Mouse (Mus musculus) telencephalon, adult 2 months (tissue): ENCODE results near the gene Exoc8.
A peak's percentile ranks its signal among the peaks of the same experiment; 100 is the strongest.

Source experiments
- DNase-seq: peaks from one replicate; pipeline ENCODE4 v3.0.0-alpha.2; 2011; ENCODE audit warnings: low read depth, low spot score

Gene Exoc8

DNA sequence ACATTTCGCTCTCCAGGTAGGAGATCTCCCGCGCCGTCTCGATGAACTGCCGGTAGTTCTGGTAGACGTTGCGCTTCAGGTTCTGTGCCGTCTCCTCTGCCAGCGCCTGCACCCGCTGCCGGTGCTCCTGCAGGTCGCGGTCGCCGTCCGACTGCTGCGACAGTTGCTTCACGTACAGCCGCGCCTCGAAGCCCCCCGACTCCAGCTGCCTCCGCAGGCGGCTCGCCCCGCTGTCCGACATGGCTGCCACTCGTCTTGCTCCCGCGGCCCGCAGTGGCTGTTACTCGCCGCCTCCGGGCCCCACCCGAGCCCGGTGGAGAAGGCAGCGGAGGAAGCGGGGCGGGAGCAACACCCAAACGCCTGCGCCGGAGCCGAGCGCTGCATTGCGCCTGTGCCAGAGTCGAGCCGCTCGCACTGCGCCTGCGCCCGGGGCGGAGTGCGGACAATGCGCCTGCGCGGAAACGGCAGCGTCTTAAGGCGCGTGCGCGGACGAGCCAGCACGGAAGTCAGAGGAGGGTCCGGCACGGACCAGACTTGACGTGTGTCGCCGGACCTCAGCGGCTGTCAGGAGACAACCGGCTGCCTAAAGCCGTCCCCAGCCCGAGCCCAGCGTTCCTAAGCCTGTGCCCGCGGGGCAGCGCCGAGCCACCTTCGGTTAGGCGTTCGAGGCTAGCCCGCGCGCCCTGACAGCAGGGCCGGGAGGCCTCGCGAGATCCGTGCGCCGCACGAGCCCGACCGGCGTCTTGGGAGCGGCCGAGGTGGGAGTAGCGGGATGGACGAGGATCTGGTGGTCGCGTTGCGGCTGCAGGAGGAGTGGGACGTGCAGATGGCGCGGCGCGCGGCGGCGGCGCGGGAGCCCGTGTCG is at the start of gene Exoc8, which contains the start of gene Sprtn:
TSS of gene Exoc8 (minus strand) at position 320 of the 865 bp plus-strand sequence.
TSS of gene Sprtn (plus strand) at position 501 of the 865 bp plus-strand sequence.
- peak; percentile 85 for DNase-seq

DNA sequence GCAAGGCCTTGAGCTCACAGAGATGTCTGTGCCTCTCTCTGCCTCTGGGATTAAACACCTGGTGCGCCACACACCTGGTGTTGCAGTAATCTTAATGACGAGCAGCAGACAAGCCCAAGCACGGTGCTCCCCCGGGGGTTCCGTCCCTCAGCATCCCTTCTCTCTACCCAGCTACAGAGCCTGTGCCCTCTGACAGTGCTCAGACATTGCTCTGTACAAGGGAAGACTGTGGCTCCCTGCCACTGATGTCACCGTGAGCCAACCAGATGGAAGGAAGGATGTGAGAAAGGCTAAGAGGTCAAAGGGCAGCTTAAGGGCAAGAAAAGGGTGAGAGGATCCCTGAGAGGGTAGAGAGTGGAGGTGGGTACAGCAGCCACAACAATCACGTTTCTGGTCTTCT is 46.9 kb upstream of the Exoc8 start:
- DNase-seq, result no peak

DNA sequence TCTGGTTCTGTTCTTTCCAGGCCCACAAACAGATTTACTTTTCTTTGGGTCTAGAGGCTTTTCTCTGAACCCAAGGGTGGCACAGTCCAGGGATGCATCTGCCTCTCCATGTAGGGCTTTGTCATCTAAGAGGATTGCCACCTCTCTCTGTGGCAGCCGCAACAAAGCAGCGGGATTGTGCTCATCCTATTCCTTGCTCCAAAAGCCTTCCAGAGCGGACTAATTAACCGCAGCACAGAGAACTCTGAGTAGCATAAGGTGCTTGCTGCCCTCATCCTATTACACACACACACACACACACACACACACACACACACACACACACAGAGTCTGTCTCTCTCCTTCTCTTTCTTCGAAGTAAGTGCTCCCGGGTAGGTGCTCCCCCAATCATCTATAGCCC is 46.3 kb upstream of the Exoc8 start:
- DNase-seq, result no peak

DNA sequence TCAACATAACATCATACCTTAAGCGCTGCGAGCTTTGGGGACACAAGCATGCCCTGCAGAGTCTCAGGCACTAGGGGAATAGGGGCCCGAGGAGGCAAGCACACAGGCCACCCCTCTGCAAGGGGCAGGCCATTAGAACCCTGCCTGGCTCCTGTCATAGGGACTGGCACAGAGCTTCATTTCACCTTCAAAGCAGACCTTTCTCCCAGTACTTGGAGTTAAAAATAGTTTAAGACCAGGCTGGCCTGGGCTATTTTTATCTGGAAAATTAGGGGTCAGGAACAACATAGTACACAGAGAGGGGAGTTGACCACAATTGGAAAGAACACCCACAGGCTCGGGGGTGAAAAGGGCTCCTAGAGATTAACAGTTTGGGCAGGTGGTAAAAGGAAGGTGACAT is 39.8 kb upstream of the Exoc8 start:
- no peak for DNase-seq

DNA sequence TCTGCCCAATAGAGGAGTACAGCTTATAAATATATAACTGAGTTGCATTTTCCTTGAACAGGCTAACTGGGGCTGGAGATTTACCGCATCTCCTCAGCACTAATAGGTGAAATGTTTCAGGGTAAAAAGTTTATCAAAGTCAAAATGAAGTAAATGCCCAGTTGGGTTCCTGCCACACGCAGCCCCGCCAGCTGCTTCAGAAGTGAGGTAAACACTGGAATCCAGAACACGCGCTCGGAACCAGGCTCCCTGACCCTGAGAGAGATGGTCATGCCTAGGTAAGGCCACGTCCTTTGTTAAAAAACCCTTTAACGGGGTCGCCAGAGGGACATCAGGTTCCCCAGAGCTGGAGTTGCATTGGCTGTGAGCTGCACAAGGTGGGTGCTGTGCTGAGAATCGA is 39.2 kb upstream of the Exoc8 start:
- no peak for DNase-seq

DNA sequence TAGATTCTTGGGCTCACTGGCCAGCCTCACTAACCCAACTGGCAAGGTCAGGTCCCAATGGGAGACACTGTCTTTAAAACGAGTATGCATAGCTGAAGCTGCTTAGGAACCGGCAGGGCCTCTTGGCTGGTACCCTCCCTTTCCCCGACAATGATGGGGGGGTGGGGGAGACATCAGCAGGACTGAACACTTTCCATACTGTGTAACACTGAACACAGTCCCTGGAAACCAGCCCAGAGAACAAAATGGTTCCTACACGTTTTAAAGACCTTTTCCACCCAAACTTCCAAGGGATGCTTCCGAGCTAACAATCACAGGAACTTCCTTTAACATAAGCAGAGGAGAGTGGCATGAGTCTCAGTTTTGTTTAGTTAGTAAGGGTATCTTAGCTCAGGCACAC is 37.6 kb upstream of the Exoc8 start:
- DNase-seq, result no peak

- DNase-seq, result no peak
These were observed 34.9 kb upstream of the Exoc8 start for GRCm38 (mm10) chr8:124932435-124932834.

GRCm38 (mm10) chr8:124930649-124931048 is 33.1 kb upstream of the Exoc8 start:
- no peak for DNase-seq

- peak; percentile 34 for DNase-seq
These were observed 32.6 kb upstream of the Exoc8 start for GRCm38 (mm10) chr8:124930086-124930485.

GRCm38 (mm10) chr8:124929006-124929405 is 31.5 kb upstream of the Exoc8 start:
- DNase-seq, result no peak

DNA sequence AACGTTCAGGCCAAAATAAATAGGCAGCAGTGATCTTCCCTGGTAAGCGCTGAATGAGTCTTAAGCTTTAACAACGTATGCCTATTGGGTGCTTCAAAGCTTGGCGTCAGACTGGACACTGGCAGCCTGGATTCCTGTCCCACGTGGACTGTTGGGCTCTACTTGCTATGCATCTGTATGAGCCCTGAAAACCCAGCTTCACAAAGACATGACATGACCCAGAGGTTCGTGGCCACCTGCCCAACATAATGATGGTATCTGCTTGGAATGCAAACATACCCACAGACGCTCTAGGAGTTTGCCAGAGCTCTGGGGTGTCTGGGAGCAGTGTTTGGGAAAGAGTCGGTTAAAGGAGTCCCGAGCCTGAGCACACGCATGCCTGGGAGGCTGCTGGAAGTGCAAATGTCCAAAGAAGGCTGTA is 28.9 kb upstream of the Exoc8 start:
- DNase-seq, result no peak

DNA sequence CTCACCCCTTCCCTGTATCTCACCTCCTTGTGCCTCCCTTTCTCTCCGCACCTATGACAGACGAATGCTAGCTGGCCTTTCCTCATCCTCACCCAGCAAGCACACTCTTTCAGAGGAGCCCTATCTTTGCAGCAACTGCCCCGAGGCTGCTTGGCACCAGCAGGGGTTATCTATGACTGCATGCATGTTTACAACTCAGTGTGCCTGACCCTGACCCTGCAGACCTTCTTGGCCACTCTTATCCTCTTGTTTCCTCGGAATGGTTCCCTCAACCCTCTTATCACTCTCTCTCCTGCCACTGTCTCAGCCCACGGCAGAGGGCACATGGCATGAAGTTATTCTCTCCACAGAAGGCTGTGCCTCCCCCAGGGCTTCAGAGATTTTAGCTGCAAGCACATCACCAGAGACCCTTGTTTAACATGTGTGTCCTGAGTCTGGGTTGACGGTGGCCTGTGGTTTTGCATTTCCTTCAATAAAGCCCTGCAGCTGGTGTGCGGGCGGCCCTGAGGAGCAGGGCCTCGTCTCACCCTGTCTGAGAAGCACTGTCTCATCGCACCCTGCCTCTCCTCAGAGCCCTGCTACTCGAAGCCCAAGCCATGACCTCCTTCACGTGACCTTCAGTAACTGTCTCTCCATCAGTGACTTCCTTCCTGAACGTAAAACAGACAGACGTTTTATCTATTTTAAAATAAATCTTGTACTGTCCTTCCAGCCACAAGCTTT is 28.2 kb upstream of the Exoc8 start:
- no peak for DNase-seq

DNA sequence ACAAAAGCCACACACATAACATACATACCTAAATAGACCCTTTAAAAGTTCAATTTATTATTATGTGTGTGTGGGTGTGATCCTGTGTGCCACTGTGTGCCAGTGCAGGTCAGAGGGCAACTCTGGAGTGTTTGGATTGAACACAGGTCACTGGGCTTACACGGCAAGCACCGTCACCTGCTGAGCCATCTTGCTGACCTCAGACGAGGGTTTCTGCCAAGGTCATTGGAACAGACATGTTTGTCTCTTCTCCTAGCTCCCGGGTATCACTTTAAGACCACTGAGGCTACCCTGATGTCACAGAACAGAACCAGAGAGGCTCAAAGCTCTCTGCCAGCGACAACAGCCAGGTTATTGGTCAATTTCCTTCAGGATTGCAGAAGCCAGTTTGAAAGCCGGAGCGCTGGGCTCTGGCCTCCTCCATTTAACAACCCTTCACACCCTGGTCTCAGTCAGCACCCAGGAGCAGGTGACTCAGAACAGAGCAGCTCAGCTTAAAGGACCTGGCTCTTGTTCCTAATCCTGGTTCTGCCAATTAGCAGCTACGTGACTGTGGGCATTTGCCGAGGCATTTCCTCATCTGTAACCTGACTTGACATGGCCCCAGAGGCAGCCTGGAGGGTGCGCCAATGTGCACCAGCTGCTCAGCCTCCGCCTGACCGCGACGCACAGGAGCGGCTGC is 26.6 kb upstream of the Exoc8 start:
- DNase-seq, result no peak

DNA sequence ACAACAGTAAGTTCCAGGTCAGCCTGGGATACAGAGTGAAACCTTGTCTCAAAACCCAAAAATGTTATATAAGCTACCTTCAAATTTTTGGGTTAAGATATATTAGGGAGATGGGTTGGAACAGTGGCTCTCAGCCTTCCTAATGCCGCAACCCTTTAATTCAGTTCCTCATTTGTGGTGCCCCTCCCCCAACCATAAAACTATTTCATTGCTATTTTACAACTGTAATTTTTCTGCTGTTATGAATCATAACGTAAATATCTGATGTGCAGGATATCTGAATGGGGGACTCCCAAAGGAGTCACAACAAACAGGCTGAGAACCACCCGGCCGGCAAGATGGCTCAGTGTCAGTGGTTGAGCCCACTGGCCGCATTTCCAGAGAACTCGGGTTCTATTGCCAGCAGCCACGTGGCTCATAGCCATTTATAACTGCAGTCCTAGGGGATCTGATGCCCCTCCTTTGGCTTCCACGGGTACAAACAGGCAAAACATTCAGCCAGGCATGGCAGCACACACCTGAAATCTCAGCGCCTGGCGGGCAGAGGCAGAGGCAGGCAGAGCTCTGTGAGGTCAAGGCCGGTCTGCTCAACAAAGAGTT is 25.1 kb upstream of the Exoc8 start:
- DNase-seq, result no peak

DNA sequence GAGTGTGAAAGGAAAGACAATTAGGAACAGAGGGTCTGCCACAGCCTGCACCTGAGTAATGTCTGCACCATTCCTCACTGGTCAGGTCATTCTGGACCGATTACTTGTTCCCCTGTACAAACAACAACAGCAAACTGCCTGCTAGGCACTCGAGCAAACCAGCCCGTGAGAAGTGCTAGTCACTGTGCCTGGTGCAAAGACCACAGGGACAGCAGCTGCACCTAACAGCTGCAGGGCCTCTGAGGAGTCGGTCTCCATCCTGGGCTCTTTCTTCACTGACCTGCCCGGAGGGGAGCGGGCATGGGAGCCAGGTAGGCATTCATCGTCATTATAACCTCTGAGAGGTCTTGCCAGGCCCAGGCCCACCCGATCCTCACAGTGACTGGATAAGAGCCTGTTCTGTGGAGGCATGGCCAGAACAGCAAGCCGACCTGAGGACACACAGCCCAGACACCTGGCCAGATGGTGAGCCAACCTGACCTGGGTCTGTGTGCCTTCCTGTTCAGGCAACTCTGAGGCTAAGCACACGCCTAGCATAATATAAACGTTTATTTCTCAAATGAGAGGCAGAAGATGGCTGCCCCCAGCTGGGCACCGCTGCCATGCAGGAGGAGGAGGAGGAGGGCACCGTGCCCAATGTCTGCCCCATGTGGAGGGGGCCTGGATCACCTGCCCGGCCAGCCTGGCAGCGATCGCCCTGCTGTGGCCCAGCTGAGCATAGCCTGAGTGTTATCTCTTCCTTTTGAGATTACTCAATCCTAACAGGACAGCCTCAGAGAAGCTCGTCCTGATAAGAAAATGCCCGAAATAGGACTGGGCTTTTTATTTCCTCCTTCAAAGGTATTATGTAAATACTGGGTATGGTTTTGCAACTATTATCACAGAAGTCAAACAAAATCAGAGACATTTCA is 24.1 kb upstream of the Exoc8 start:
- no peak for DNase-seq

GRCm38 (mm10) chr8:124917741-124918484 is 20.4 kb upstream of the Exoc8 start:
- DNase-seq, result no peak

- no peak for DNase-seq
These were observed 16.6 kb upstream of the Exoc8 start for GRCm38 (mm10) chr8:124914061-124914460.

DNA sequence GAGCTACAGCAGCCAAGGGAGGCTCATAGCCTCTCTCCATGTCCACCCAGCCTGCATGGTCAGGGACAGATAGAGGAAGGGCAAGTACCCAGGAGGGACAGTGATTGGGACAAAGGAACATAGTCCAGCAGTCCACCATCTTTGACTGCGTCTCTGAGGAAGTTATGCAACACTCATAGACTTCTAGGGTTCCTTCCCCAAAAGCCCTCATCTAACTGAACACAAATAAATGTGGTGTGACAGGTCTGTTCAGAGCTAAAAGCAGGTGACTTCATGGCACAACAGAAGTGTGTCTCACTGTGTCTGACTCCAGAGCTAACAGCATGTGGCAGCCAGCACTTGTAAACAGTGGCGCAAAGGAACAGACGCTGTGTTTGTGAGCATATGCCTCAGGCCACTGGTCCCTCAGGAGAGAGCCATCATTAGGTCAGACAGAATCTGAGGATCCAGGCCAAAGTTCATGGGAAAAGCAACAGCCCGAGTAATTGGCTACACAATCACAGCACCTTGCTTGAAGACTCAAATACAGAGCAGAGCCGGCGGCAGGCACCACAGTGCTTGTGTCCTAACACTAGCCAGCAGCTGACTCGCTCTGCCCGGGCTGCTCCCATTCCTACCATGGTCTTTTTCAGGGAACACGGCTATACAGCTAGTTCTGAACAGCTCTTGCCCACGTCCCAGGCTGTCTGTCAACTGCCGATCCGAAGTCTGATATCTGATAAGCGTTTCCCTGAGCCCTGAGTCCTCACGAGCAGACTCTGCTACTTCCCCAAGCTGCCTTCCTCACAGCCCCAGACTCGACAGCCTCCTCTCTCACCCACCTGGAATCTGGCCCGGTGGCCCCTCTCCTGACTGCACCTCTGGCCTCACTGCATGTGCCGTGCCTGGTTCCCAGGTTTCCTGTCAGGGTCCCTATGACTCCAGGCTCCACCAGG is 14.7 kb upstream of the Exoc8 start:
- DNase-seq, result no peak

GRCm38 (mm10) chr8:124910349-124910748 is 12.8 kb upstream of the Exoc8 start:
- no peak for DNase-seq
